ENCODE assay signal across 21 mouse cellular contexts in genomic region chr9:113762389-113762788, GRCm38 (mm10). TPM values are rescaled to one million over a fixed set of nuclear protein-coding genes. Genes with fewer than 3 reads are reported as not detected.
DNase-seq lines count a peak whose midpoint lies in the region; ATAC-seq and TF ChIP-seq lines count a peak whose summit lies in the region.
"Had no signal": no experiment of that assay in that cellular context is flagged by ENCODE, and none has a peak within 500 bp of the region (broad histone marks: within the 10 kb centered on the region; RNA-seq: fewer than 3 reads in every experiment).

No protein-coding gene starts in this region.

- H3K36me3 ChIP-seq in kidney, embryonic 16.5 days (ENCODE audit: insufficient read depth, low read length) = peaks cover 7% of the 10 kb centered on the region; the same call in 1 of the 2 replicates
- H3K36me3 ChIP-seq in kidney, adult 2 months (ENCODE audit: control insufficient read depth, insufficient read depth, low read length) = no peaks in the 10 kb centered on the region
- H3K36me3 ChIP-seq in intestine, embryonic 15.5 days = no peaks in the 10 kb centered on the region
- H3K36me3 ChIP-seq: hindbrain, embryonic 15.5 days had no signal

- no peaks in the 10 kb centered on the region for H3K27me3 ChIP-seq in kidney, embryonic 16.5 days (ENCODE audit: insufficient read depth, low read length)
- H3K27me3 ChIP-seq in kidney, adult 2 months (replicated peaks; ENCODE audit: control insufficient read depth, insufficient read depth, low read length) = no peaks in the 10 kb centered on the region
- no peaks in the 10 kb centered on the region for H3K27me3 ChIP-seq in Patski
- no peaks in the 10 kb centered on the region for H3K27me3 ChIP-seq in intestine, embryonic 15.5 days (replicated peaks)
- H3K27me3 ChIP-seq: hindbrain, embryonic 12.5 days; hindbrain, embryonic 15.5 days had no signal

- H3K9me3 ChIP-seq in kidney, embryonic 16.5 days (ENCODE audit: low read length) = 0 out of 2 replicates have a peak, but pooled peaks cover 6% of the 10 kb centered on the region
- no peaks in the 10 kb centered on the region for H3K9me3 ChIP-seq in intestine, embryonic 15.5 days
- H3K9me3 ChIP-seq: hindbrain, embryonic 15.5 days had no signal

- H3K4me1 ChIP-seq in kidney, embryonic 16.5 days (ENCODE audit: insufficient read depth, low read length) = no peaks in the 10 kb centered on the region
- no peaks in the 10 kb centered on the region for H3K4me1 ChIP-seq in kidney, adult 2 months (ENCODE audit: control insufficient read depth, insufficient read depth, low read length)
- H3K4me1 ChIP-seq in intestine, embryonic 15.5 days (replicated peaks) = no peaks in the 10 kb centered on the region
- H3K4me1 ChIP-seq: hindbrain, embryonic 12.5 days; hindbrain, embryonic 15.5 days had no signal

- ATAC-seq in kidney, embryonic 16.5 days (ENCODE audit: low FRiP score, low TSS enrichment) = peak; percentile 49; the same call in 1 of the 2 replicates
- ATAC-seq in Patski = peak; percentile 17
- peak; percentile 80 for ATAC-seq in intestine, embryonic 15.5 days
- no peak for ATAC-seq in monocyte, adult 5-6 weeks (replicated peaks; ENCODE audit: insufficient number of reproducible peaks, low FRiP score, low TSS enrichment, poor library complexity, severe bottlenecking)
- no peak for ATAC-seq in erythroid progenitor cell, adult 5-6 weeks (replicated peaks; ENCODE audit: low FRiP score, poor library complexity, severe bottlenecking)
- ATAC-seq: activated CD4-positive, CD25-positive, alpha-beta regulatory T cell, adult 4 months; CD4-positive, CD25-positive, alpha-beta regulatory T cell, adult 4 months; forebrain, embryonic 14.5 days; forebrain, postnatal 0 days had no signal

- TF ChIP-seq POLR2A in kidney, adult 2 months (IDR thresholded peaks at IDR 0.05; ENCODE audit: low read depth, low read length) = no peak

- no peak for TF ChIP-seq CTCF in kidney, adult 2 months (conservative IDR thresholded peaks at IDR 0.05; ENCODE audit: insufficient read depth, insufficient read length, low read depth, low read length)
- no peak for TF ChIP-seq CTCF in Patski (IDR thresholded peaks at IDR 0.05)

- H3K4me2 ChIP-seq in kidney, embryonic 16.5 days (replicated peaks; ENCODE audit: low read depth, low read length) = no peak overlapping the region
- H3K4me2 ChIP-seq in intestine, embryonic 15.5 days (replicated peaks) = no peak overlapping the region
- H3K4me2 ChIP-seq: heart, embryonic 11.5 days; hindbrain, embryonic 12.5 days; hindbrain, embryonic 15.5 days had no signal

- 56% methylated on average over 6 of the region's 6 CpGs for WGBS in kidney, embryonic 16.5 days
- 69% methylated on average over 6 of the region's 6 CpGs for WGBS in kidney, adult 2 months
- WGBS in intestine, embryonic 15.5 days = 86% methylated on average over 6 of the region's 6 CpGs

- no peak overlapping the region for H3K4me3 ChIP-seq in kidney, embryonic 16.5 days (ENCODE audit: low read length)
- H3K4me3 ChIP-seq in kidney, adult 2 months (ENCODE audit: insufficient read depth, low read depth, low read length) = no peak overlapping the region
- no peak overlapping the region for H3K4me3 ChIP-seq in intestine, embryonic 15.5 days (replicated peaks)
- H3K4me3 ChIP-seq: gastrocnemius, adult 2 months; hindbrain, embryonic 12.5 days; hindbrain, embryonic 15.5 days had no signal

- DNase-seq in kidney, adult 2 months = no peak
- no peak for DNase-seq in Patski (ENCODE audit: low read depth, low spot score)
- DNase-seq: adrenal gland, adult 8-10 months; adrenal gland, postnatal 25 days; cerebellum, adult 11-12 months; cerebellum, adult 9-10 months; cerebellum, postnatal 14 days; forebrain, postnatal 0 days; gastrocnemius, adult 2 months; gastrocnemius, postnatal 14 days; heart, adult 11 months had no signal

- no peak overlapping the region for H3K27ac ChIP-seq in kidney, embryonic 16.5 days (ENCODE audit: low read length)
- H3K27ac ChIP-seq in kidney, adult 2 months (ENCODE audit: insufficient read depth, low read depth, low read length) = no peak overlapping the region
- H3K27ac ChIP-seq in intestine, embryonic 15.5 days = no peak overlapping the region
- H3K27ac ChIP-seq: gastrocnemius, adult 2 months; hindbrain, embryonic 12.5 days; hindbrain, embryonic 15.5 days had no signal

- no peak overlapping the region for H3K9ac ChIP-seq in kidney, embryonic 16.5 days (replicated peaks; ENCODE audit: low read length)
- no peak overlapping the region for H3K9ac ChIP-seq in intestine, embryonic 15.5 days
- H3K9ac ChIP-seq: forebrain, postnatal 0 days; hindbrain, embryonic 12.5 days; hindbrain, embryonic 15.5 days had no signal

- in situ Hi-C loops in Patski (cut with MboI; ENCODE audit: low pct_unique_long_range_greater_than_20kb) = no loop called here

- CTCF ChIA-PET in Patski (lab: Charles Lee) = no interaction called here

- POLR2A ChIA-PET in Patski (lab: Charles Lee) = no interaction called here

RNA-seq across cellular contexts. Expression of gene Clasp2, which starts 21.1 kb away (rescaled TPM):
- polyA plus RNA-seq in kidney, embryonic 16.5 days (2015; fragmentation: Nextera tagmentation; extraction: Ambion mirVana) = 23.0 and 24.4 TPM in 2 replicates
- 8.3 and 9.1 TPM in 2 replicates for polyA plus RNA-seq in kidney, adult 2 months (2012; rRNA removed)
- polyA plus RNA-seq in Patski (2021) = 26.9 TPM
- polyA plus RNA-seq in intestine, embryonic 15.5 days (2015; fragmentation: Nextera tagmentation; extraction: Ambion mirVana) = 21.4 and 22.5 TPM in 2 replicates
- total RNA-seq in monocyte, adult 5-6 weeks (2017) = 39.7 to 59.4 TPM (median 42.1 TPM) in 3 replicates
- total RNA-seq in erythroid progenitor cell, adult 5-6 weeks (2015; ENCODE audit: low replicate concordance) = 24.1 and 25.6 TPM in 2 replicates
- total RNA-seq in erythroid progenitor cell, adult 5-6 weeks (2017; ENCODE audit: low replicate concordance) = 31.3 and 36.2 TPM in 2 replicates

RNA-seq across cellular contexts. Expression of gene Pdcd6ip, which starts 54.3 kb away (rescaled TPM):
- polyA plus RNA-seq in kidney, embryonic 16.5 days (2015; fragmentation: Nextera tagmentation; extraction: Ambion mirVana) = 86.6 and 96.8 TPM in 2 replicates
- 59.9 and 69.9 TPM in 2 replicates for polyA plus RNA-seq in kidney, adult 2 months (2012; rRNA removed)
- polyA plus RNA-seq in Patski (2021) = 186 TPM
- polyA plus RNA-seq in intestine, embryonic 15.5 days (2015; fragmentation: Nextera tagmentation; extraction: Ambion mirVana) = 99.6 and 104 TPM in 2 replicates
- 173 to 227 TPM (median 191 TPM) in 3 replicates for total RNA-seq in monocyte, adult 5-6 weeks (2017)
- total RNA-seq in erythroid progenitor cell, adult 5-6 weeks (2015; ENCODE audit: low replicate concordance) = 80.4 and 109 TPM in 2 replicates
- 68.8 and 102 TPM in 2 replicates for total RNA-seq in erythroid progenitor cell, adult 5-6 weeks (2017; ENCODE audit: low replicate concordance)

Comparison
In these comparisons a context has a peak if more than half of its experiments do, and no peak if none do; other contexts are left out.
1. ATAC-seq: peak in kidney, embryonic 16.5 days (single experiment), Patski (single experiment) and intestine, embryonic 15.5 days (single experiment); none in monocyte, adult 5-6 weeks (single experiment) and erythroid progenitor cell, adult 5-6 weeks (single experiment).